Mouse (Mus musculus): Measurements from ENCODE around the gene Dpp4. TPM values are rescaled to one million over a fixed set of nuclear protein-coding genes. Genes with fewer than 3 reads are reported as not detected.

Gene Dpp4
- polyA plus RNA-seq, 1 experiment = 10.1 TPM

DNA sequence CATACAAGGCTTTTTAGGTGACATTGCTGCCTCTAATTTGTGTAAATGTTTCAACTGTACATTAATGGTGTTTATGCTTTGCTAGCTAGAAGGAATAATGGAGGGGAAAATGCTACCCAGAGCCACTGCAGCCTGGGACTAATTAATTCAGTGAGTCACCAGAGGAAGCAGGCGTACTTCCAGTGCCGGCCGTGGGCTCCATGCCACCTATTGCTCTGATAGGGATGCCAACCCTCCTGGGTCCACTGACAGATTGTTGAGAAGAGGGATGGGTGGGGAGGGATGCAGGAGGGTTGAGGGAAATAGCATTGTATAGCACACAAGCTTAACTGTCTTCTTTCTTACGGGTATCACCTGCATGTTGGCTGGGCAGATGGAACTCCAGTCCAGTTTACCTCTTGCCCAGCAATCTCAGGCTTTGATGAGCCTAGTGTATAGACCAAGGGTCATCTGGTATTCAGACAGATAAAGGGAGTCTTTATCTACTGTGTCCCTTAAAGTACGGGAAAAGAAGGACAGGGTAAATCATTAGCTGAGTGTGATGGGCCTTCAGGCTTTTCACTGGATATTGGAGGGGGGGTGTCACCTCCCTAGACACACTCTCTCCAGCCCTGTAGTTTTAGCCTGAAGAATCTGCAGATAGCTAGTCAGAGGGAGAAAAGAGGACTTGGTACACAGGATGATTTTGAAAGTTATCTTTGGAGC lies 43.5 kb downstream of the Dpp4 start:
- 90% methylated on average over 5 of the region's 5 CpGs for WGBS
- no peak for TF ChIP-seq CTCF (IDR thresholded peaks at IDR 0.05; ENCODE audit: extremely low read depth, insufficient read depth, insufficient read length, insufficient replicate concordance)
- TF ChIP-seq POLR2A (IDR thresholded peaks at IDR 0.05; ENCODE audit: low read depth, low read length) = no peak
- Histone ChIP-seq H3K36me3 (ENCODE audit: control insufficient read depth, insufficient read depth, low read length) (peaks cover 12% of the 10 kb centered on the region), H3K4me3 (ENCODE audit: extremely low read depth, insufficient read depth, insufficient read length) (no peak overlapping the region), H3K4me1 (ENCODE audit: control insufficient read depth, insufficient read depth, insufficient read length) (no peaks in the 10 kb centered on the region; the same call in 1 of the 2 replicates), H3K27me3 (ENCODE audit: control insufficient read depth, insufficient read depth, low read length) (no peaks in the 10 kb centered on the region), H3K27ac (ENCODE audit: insufficient read depth, low read length) (no peak overlapping the region)
- DNase-seq (ENCODE audit: low read depth in 1 of 2, low spot score in 2 of 2) = no peak

DNA sequence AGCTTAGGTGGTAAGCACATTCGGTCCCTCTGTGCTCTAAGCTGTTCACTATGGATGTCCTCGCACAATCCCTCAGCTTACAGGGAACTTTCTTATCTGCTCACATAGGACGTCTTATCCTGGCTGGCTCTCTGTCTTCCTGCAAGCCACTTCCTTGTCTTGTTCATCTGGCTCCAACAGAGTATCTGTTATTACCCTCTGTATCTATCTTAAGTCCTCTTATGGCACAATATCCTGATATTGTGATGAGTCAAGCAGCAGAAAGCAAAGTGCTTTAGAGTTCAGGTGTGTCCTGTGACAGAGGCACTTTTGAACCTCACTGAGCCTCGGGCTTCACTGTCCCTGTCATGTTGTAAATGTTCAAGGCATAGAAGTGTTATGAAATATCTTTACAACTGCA lies 48.4 kb downstream of the Dpp4 start:
- Histone ChIP-seq H3K27ac (ENCODE audit: insufficient read depth, low read length) (no peak overlapping the region), H3K4me1 (ENCODE audit: control insufficient read depth, insufficient read depth, insufficient read length) (no peaks in the 10 kb centered on the region), H3K36me3 (ENCODE audit: control insufficient read depth, insufficient read depth, low read length) (peaks cover 13% of the 10 kb centered on the region), H3K4me3 (ENCODE audit: extremely low read depth, insufficient read depth, insufficient read length) (no peak overlapping the region), H3K27me3 (ENCODE audit: control insufficient read depth, insufficient read depth, low read length) (no peaks in the 10 kb centered on the region)
- TF ChIP-seq CTCF (IDR thresholded peaks at IDR 0.05; ENCODE audit: extremely low read depth, insufficient read depth, insufficient read length, insufficient replicate concordance) = no peak
- TF ChIP-seq POLR2A (IDR thresholded peaks at IDR 0.05; ENCODE audit: low read depth, low read length) = no peak
- no peak for DNase-seq (ENCODE audit: low read depth in 1 of 2, low spot score in 2 of 2)
- WGBS = 75% methylated on average over 4 of the region's 4 CpGs

GRCm38 (mm10) chr2:62362211-62362610 lies 49.8 kb downstream of the Dpp4 start:
- Histone ChIP-seq H3K27ac (ENCODE audit: insufficient read depth, low read length) (no peak overlapping the region), H3K36me3 (ENCODE audit: control insufficient read depth, insufficient read depth, low read length) (peaks cover 16% of the 10 kb centered on the region), H3K27me3 (ENCODE audit: control insufficient read depth, insufficient read depth, low read length) (no peaks in the 10 kb centered on the region), H3K4me3 (ENCODE audit: extremely low read depth, insufficient read depth, insufficient read length) (no peak overlapping the region), H3K4me1 (ENCODE audit: control insufficient read depth, insufficient read depth, insufficient read length) (no peaks in the 10 kb centered on the region)
- 93% methylated on average over 9 of the region's 9 CpGs for WGBS
- no peak for TF ChIP-seq CTCF (IDR thresholded peaks at IDR 0.05; ENCODE audit: extremely low read depth, insufficient read depth, insufficient read length, insufficient replicate concordance)
- TF ChIP-seq POLR2A (IDR thresholded peaks at IDR 0.05; ENCODE audit: low read depth, low read length) = no peak
- DNase-seq (ENCODE audit: low read depth in 1 of 2, low spot score in 2 of 2) = no peak

GRCm38 (mm10) chr2:62361514-62361913 lies 50.5 kb downstream of the Dpp4 start:
- TF ChIP-seq POLR2A (IDR thresholded peaks at IDR 0.05; ENCODE audit: low read depth, low read length) (no peak), CTCF (IDR thresholded peaks at IDR 0.05; ENCODE audit: extremely low read depth, insufficient read depth, insufficient read length, insufficient replicate concordance) (no peak)
- Histone ChIP-seq H3K27ac (ENCODE audit: insufficient read depth, low read length) (no peak overlapping the region), H3K36me3 (ENCODE audit: control insufficient read depth, insufficient read depth, low read length) (peaks cover 21% of the 10 kb centered on the region), H3K27me3 (ENCODE audit: control insufficient read depth, insufficient read depth, low read length) (no peaks in the 10 kb centered on the region), H3K4me3 (ENCODE audit: extremely low read depth, insufficient read depth, insufficient read length) (no peak overlapping the region), H3K4me1 (ENCODE audit: control insufficient read depth, insufficient read depth, insufficient read length) (no peaks in the 10 kb centered on the region)
- WGBS = 70% methylated on average over 3 of the region's 3 CpGs
- DNase-seq (ENCODE audit: low read depth in 1 of 2, low spot score in 2 of 2) = no peak

DNA sequence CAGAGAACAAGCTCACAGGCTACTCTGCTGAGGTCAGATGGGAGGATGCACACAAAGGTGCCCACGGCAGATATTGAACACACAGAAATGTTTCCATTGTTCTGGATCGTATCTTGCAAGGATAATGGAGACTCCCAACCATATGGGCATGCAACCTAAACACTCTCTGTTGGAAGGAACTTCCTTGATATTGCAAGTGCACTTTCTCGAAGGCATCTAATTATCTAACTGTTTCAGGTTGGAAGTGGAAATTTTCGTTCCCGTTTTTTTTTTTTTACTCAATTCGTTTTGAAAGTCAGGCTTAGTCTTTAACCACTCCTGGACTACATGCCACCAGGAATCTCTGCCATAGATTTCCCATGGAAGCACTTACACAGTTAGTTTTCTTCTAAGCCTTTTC lies 51.2 kb downstream of the Dpp4 start:
- no peaks in the 10 kb centered on the region for H3K4me1 ChIP-seq (ENCODE audit: control insufficient read depth, insufficient read depth, insufficient read length)
- TF ChIP-seq POLR2A (IDR thresholded peaks at IDR 0.05; ENCODE audit: low read depth, low read length) = no peak
- no peak for TF ChIP-seq CTCF (IDR thresholded peaks at IDR 0.05; ENCODE audit: extremely low read depth, insufficient read depth, insufficient read length, insufficient replicate concordance)

GRCm38 (mm10) chr2:62357259-62357658 lies 54.8 kb downstream of the Dpp4 start:
- WGBS = 93% methylated on average over 7 of the region's 7 CpGs
- peaks cover 23% of the 10 kb centered on the region; the same call in 1 of the 2 replicates for H3K36me3 ChIP-seq (ENCODE audit: control insufficient read depth, insufficient read depth, low read length)
- DNase-seq (ENCODE audit: low read depth in 1 of 2, low spot score in 2 of 2) = no peak

More for the DNA sequence above, 51.2 kb downstream of the Dpp4 start:
- DNase-seq (ENCODE audit: low read depth in 1 of 2, low spot score in 2 of 2) = no peak
- Histone ChIP-seq H3K4me3 (ENCODE audit: extremely low read depth, insufficient read depth, insufficient read length) (no peak overlapping the region), H3K27me3 (ENCODE audit: control insufficient read depth, insufficient read depth, low read length) (no peaks in the 10 kb centered on the region), H3K27ac (ENCODE audit: insufficient read depth, low read length) (no peak overlapping the region), H3K36me3 (ENCODE audit: control insufficient read depth, insufficient read depth, low read length) (peaks cover 23% of the 10 kb centered on the region)
- 84% methylated on average over 6 of the region's 6 CpGs for WGBS

GRCm38 (mm10) chr2:62356606-62357005 lies 55.4 kb downstream of the Dpp4 start:
- 89% methylated on average over 14 of the region's 14 CpGs for whole genome bisulfite sequencing
- Histone ChIP-seq H3K4me1 (ENCODE audit: control insufficient read depth, insufficient read depth, insufficient read length) (no peaks in the 10 kb centered on the region), H3K27me3 (ENCODE audit: control insufficient read depth, insufficient read depth, low read length) (no peaks in the 10 kb centered on the region), H3K27ac (ENCODE audit: insufficient read depth, low read length) (no peak overlapping the region), H3K4me3 (ENCODE audit: extremely low read depth, insufficient read depth, insufficient read length) (no peak overlapping the region), H3K36me3 (ENCODE audit: control insufficient read depth, insufficient read depth, low read length) (peaks cover 20% of the 10 kb centered on the region; the same call in 1 of the 2 replicates)
- no peak for TF ChIP-seq CTCF (IDR thresholded peaks at IDR 0.05; ENCODE audit: extremely low read depth, insufficient read depth, insufficient read length, insufficient replicate concordance)
- no peak for TF ChIP-seq POLR2A (IDR thresholded peaks at IDR 0.05; ENCODE audit: low read depth, low read length)
- no peak for DNase-seq (ENCODE audit: low read depth in 1 of 2, low spot score in 2 of 2)

More at GRCm38 (mm10) chr2:62357259-62357658, 54.8 kb downstream of the Dpp4 start:
- no peak for TF ChIP-seq POLR2A (IDR thresholded peaks at IDR 0.05; ENCODE audit: low read depth, low read length)
- no peak for TF ChIP-seq CTCF (IDR thresholded peaks at IDR 0.05; ENCODE audit: extremely low read depth, insufficient read depth, insufficient read length, insufficient replicate concordance)
- Histone ChIP-seq H3K4me3 (ENCODE audit: extremely low read depth, insufficient read depth, insufficient read length) (no peak overlapping the region), H3K27ac (ENCODE audit: insufficient read depth, low read length) (no peak overlapping the region), H3K4me1 (ENCODE audit: control insufficient read depth, insufficient read depth, insufficient read length) (no peaks in the 10 kb centered on the region), H3K27me3 (ENCODE audit: control insufficient read depth, insufficient read depth, low read length) (no peaks in the 10 kb centered on the region)
